In genomic region chr11:43505188-43505587, GRCm38 (mm10) we compare ENCODE assay signal across 15 mouse cellular contexts. TPM values are rescaled to one million over a fixed set of nuclear protein-coding genes. Genes with fewer than 3 reads are reported as not detected.
DNase-seq lines count a peak whose midpoint lies in the region; TF ChIP-seq lines count a peak whose summit lies in the region.
"Had no signal": no experiment of that assay in that cellular context is flagged by ENCODE, and none has a peak within 500 bp of the region (broad histone marks: within the 10 kb centered on the region; RNA-seq: fewer than 3 reads in every experiment).

No protein-coding gene starts in this region.

- peak; percentile 52 to 59 for DNase-seq in cerebellum, postnatal 14 days
- no peak for DNase-seq in cerebellum, adult 11 months
- DNase-seq in left cerebral cortex, postnatal 4 days: peak; percentile 56
- DNase-seq in left cerebral cortex, adult 8-10 months (ENCODE audit: low spot score in 2 of 2): no peak
- DNase-seq in brain, embryonic 14.5 days (ENCODE audit: low read depth): peak; percentile 34
- no peak for DNase-seq in kidney, adult 11 months
- DNase-seq: adrenal gland, adult 2 months; adrenal gland, postnatal 14 days; cerebellum, adult 8-10 months; gastrocnemius, postnatal 25 days; heart, adult 18-20 months; heart, postnatal 10 days; heart, postnatal 36 days had no signal

- no peak for TF ChIP-seq POLR2A in brain, embryonic 14.5 days (IDR thresholded peaks at IDR 0.05; ENCODE audit: borderline replicate concordance, extremely low read depth, insufficient read depth, insufficient read length, poor library complexity, severe bottlenecking)

- intact Hi-C loops in left cerebral cortex, postnatal 4 days (cut with DNase I): no loop called here

- TF ChIP-seq CTCF in brain, embryonic 14.5 days (IDR thresholded peaks at IDR 0.05; ENCODE audit: borderline replicate concordance, extremely low read depth, insufficient read depth, insufficient read length): no peak

RNA-seq across cellular contexts. Expression of gene Ccnjl, which starts 23.4 kb away (rescaled TPM):
- total RNA-seq in left cerebral cortex, postnatal 4 days (2021): 1 to 10 TPM; 4.8 to 5.3 TPM
- 1 to 10 TPM; 2.8 to 4.0 (median 3.2) TPM for total RNA-seq in left cerebral cortex, adult 8-10 months (2022)
- polyA plus RNA-seq in brain, embryonic 14.5 days (2012; rRNA removed): 6.2 and 8.2 TPM in 2 replicates
- total RNA-seq: MEL had no signal

RNA-seq across cellular contexts. Expression of gene C1qtnf2, which starts 31.1 kb away (rescaled TPM):
- total RNA-seq in left cerebral cortex, postnatal 4 days (2021): 10 to 100 TPM; 11.7 to 13.7 TPM
- 1 to 10 TPM; 1.7 to 3.7 (median 2.1) TPM for total RNA-seq in left cerebral cortex, adult 8-10 months (2022)
- 5.0 and 7.2 TPM in 2 replicates for polyA plus RNA-seq in brain, embryonic 14.5 days (2012; rRNA removed)
- total RNA-seq: MEL had no signal
- polyA plus RNA-seq: CD4-positive, CD25-positive, alpha-beta regulatory T cell, adult 4 months had no signal

Comparison
In these comparisons a context has a peak if more than half of its experiments do, and no peak if none do; other contexts are left out.
1. DNase-seq: peak in cerebellum, postnatal 14 days (2 of 2), left cerebral cortex, postnatal 4 days (single experiment) and brain, embryonic 14.5 days (single experiment); none in cerebellum, adult 11 months (single experiment), left cerebral cortex, adult 8-10 months (0 of 2) and kidney, adult 11 months (single experiment).